Mouse (Mus musculus): ENCODE measurements around the gene Nedd9.

DNA sequence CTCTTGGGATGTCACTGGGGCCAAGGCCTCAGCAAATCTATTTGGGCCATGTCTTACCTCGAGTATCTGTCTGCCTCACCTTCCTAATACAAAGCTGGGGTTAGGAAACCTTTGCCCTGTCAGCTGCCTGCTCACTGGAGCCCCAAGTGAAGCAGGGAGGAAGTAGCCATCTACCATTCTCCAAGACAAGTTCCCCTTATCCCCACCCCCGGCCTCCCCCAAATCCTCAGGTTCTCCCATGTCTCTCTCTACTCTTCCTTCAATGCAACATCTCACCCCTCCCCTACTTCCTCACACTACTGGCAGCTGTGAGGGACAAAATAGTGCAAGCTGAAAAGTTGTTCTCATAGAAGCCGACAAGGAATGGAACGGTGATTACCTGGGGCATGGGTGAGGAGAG, 161.0 kb downstream of the Nedd9 start:
- TF ChIP-seq CTCF (IDR thresholded peaks at IDR 0.05; ENCODE audit: borderline replicate concordance, control insufficient read depth, extremely low read depth, insufficient read depth, low read length, poor library complexity), result no peak
- no peak for TF ChIP-seq POLR2A (IDR thresholded peaks at IDR 0.05; ENCODE audit: control insufficient read depth, extremely low read depth, insufficient read depth, low read length, poor library complexity)

Data from thymus, adult 2 months (tissue).